Mouse (Mus musculus): Measurements from ENCODE around the gene Bcl2. TPM values are rescaled to one million over a fixed set of nuclear protein-coding genes. Genes with fewer than 3 reads are reported as not detected.

Gene Bcl2
- polyA plus RNA-seq, 1 experiment from 2014 or later: 11.3 TPM

DNA sequence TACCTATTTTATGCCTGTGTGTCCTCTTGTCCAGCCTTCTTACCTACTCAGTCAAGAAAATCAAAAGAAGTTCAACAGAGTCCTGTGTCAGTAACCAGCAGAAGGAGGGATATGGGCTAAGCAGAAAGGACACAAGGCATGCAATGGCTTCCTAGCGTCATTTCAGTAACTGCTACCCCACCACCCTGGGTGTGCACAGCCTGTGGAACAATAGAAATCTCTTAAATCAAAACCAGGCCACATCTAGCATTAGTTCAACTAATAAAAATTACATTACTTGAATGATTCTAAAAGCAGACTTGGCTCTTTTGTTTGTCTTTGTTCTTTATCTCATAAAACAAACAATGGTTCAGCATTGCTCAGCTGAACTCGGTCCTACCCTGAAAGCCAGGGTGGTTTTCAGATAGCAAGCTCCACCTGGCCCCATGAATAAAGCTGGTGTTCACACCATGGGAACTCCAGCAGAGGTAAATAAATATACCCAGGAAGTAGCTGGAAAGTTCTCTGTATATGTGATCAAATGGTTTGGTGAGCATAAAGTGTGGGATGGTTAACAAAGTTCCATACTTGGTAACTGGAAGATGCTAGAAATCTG is 122.8 kb downstream of the Bcl2 start:
- no peak overlapping the region for H3K27ac ChIP-seq (replicated peaks)
- H3K9ac ChIP-seq (replicated peaks): no peak overlapping the region
- 35% methylated on average over 2 of the region's 2 CpGs for WGBS
- H3K27me3 ChIP-seq: no peaks in the 10 kb centered on the region
- no peak overlapping the region for H3K4me3 ChIP-seq
- no peaks in the 10 kb centered on the region for H3K9me3 ChIP-seq
- no peaks in the 10 kb centered on the region for H3K36me3 ChIP-seq
- no peaks in the 10 kb centered on the region for H3K4me1 ChIP-seq
- no peak for ATAC-seq (ENCODE audit: low FRiP score, low read depth)
- no peak overlapping the region for H3K4me2 ChIP-seq (replicated peaks)

DNA sequence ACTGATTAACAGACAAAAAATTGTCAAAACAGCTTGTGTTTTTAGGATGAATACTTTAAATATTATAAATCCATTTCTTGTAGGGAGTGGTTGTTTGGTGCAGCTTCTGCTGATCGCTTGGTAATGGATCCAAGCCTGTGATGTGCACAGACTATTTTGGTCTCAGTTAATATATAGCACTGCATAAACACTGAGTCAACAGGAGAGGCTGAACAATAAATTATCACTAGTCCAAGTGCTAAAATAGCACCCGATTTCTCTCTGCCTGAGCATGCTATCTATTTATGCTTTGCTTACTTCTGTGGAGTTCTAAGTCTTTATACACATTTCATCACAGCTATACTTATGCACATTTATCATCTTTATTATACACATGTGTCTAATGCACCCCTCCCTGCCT is 124.9 kb downstream of the Bcl2 start:
- WGBS: 92% methylated on average over 2 of the region's 2 CpGs
- Histone ChIP-seq H3K4me3 (no peak overlapping the region), H3K9ac (replicated peaks) (no peak overlapping the region), H3K4me1 (peaks cover 9% of the 10 kb centered on the region; the same call in 1 of the 2 replicates), H3K9me3 (no peaks in the 10 kb centered on the region), H3K36me3 (no peaks in the 10 kb centered on the region), H3K4me2 (replicated peaks) (no peak overlapping the region), H3K27me3 (no peaks in the 10 kb centered on the region), H3K27ac (replicated peaks) (no peak overlapping the region)
- ATAC-seq (ENCODE audit: low FRiP score, low read depth): no peak

- 79% methylated on average over 4 of the region's 4 CpGs for WGBS
- ATAC-seq (ENCODE audit: low FRiP score, low read depth): no peak
- Histone ChIP-seq H3K4me3 (no peak overlapping the region), H3K27me3 (no peaks in the 10 kb centered on the region), H3K9ac (replicated peaks) (no peak overlapping the region), H3K4me2 (replicated peaks) (no peak overlapping the region), H3K27ac (replicated peaks) (no peak overlapping the region), H3K9me3 (no peaks in the 10 kb centered on the region), H3K4me1 (peaks cover 20% of the 10 kb centered on the region), H3K36me3 (no peaks in the 10 kb centered on the region)
Measured at GRCm38 (mm10) chr1:106587866-106588470, 126.1 kb downstream of the Bcl2 start.

GRCm38 (mm10) chr1:106586761-106587160 is 127.3 kb downstream of the Bcl2 start:
- WGBS: 92% methylated on average over 6 of the region's 6 CpGs
- Histone ChIP-seq H3K4me1 (peaks cover 21% of the 10 kb centered on the region), H3K4me2 (replicated peaks) (no peak overlapping the region), H3K36me3 (no peaks in the 10 kb centered on the region), H3K9me3 (no peaks in the 10 kb centered on the region), H3K27ac (replicated peaks) (no peak overlapping the region), H3K27me3 (no peaks in the 10 kb centered on the region), H3K9ac (replicated peaks) (no peak overlapping the region), H3K4me3 (no peak overlapping the region)
- ATAC-seq (ENCODE audit: low FRiP score, low read depth): no peak

DNA sequence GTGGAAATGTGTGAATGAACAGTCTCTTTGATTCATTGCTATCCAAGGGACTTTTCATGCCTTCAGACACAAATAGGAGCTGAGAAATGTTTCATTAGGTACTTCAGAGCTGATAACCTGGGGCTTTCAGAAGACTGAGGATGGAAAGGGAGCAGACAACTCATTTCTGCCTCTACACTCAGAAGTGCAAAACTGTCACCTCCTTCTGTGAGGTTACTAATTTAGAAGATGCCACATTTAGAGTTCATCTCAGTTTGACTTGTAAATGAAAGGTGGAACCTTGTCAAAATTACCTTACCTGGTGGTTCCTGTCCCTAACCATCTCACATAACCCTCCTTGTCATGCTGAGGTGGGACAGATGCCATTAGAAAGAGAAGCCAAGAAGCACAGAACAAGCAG is 128.7 kb downstream of the Bcl2 start:
- Histone ChIP-seq H3K27ac (replicated peaks) (no peak overlapping the region), H3K9me3 (no peaks in the 10 kb centered on the region)

DNA sequence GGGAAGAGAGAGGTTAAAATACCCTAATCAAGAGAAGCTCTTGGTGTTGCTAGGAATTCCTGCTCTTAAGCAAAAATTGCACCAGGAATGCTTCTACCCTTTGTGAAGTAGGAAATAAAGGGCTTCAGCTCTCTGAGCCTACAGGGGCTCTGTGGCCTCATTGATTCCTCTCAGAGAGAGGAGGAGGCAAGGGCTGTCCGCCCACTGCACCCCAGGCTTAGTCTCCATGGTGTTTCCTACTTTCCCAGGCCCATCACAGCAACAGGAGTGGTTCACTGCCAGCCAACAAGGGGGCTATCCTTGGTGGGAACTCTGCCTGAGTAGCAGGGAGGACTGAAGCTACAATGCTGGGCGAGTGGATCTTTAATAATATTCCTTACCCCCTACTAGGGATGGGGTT is 129.2 kb downstream of the Bcl2 start:
- H3K36me3 ChIP-seq: no peaks in the 10 kb centered on the region
- ATAC-seq (ENCODE audit: low FRiP score, low read depth): no peak
- WGBS: 35% methylated on average over 2 of the region's 2 CpGs
- H3K4me1 ChIP-seq: peaks cover 21% of the 10 kb centered on the region
- no peaks in the 10 kb centered on the region for H3K27me3 ChIP-seq
- H3K9me3 ChIP-seq: no peaks in the 10 kb centered on the region
- H3K27ac ChIP-seq (replicated peaks): 0 out of 2 replicates have a peak overlapping the region, but pooled peaks have one; percentile 73
- no peak overlapping the region for H3K4me2 ChIP-seq (replicated peaks)
- no peak overlapping the region for H3K4me3 ChIP-seq
- H3K9ac ChIP-seq (replicated peaks): no peak overlapping the region

More for the DNA sequence above, 128.7 kb downstream of the Bcl2 start:
- ATAC-seq (ENCODE audit: low FRiP score, low read depth): no peak
- Histone ChIP-seq H3K4me1 (peaks cover 21% of the 10 kb centered on the region), H3K9ac (replicated peaks) (no peak overlapping the region), H3K4me2 (replicated peaks) (no peak overlapping the region), H3K4me3 (no peak overlapping the region), H3K36me3 (no peaks in the 10 kb centered on the region), H3K27me3 (no peaks in the 10 kb centered on the region)

DNA sequence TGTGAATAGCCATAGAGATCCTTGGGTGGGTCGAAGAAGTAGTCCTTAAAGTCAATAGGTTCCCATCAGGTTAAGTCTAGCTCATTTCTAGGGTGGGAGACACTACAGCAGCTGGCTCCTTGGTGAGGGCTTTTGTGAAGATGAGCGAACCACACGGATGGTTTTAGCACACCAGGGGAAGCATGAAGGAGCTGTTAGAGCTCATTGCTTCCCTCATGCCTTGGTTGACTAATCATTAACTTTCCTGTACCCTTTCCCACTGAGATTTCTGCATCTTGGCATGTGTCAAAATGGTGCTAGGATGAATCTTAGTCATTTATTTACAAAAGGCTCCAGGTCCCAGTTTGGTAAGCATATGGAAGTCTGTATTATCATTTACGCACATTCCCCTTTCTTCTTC is 129.8 kb downstream of the Bcl2 start:
- no peak overlapping the region for H3K4me3 ChIP-seq
- peak overlapping the region; percentile 73; the same call in 1 of the 2 replicates for H3K27ac ChIP-seq (replicated peaks)
- H3K4me1 ChIP-seq: peaks cover 21% of the 10 kb centered on the region
- WGBS: 73% methylated on average over 4 of the region's 4 CpGs
- ATAC-seq (ENCODE audit: low FRiP score, low read depth): no peak
- no peaks in the 10 kb centered on the region for H3K36me3 ChIP-seq
- H3K9ac ChIP-seq (replicated peaks): no peak overlapping the region
- H3K27me3 ChIP-seq: no peaks in the 10 kb centered on the region
- H3K4me2 ChIP-seq (replicated peaks): no peak overlapping the region
- no peaks in the 10 kb centered on the region for H3K9me3 ChIP-seq

DNA sequence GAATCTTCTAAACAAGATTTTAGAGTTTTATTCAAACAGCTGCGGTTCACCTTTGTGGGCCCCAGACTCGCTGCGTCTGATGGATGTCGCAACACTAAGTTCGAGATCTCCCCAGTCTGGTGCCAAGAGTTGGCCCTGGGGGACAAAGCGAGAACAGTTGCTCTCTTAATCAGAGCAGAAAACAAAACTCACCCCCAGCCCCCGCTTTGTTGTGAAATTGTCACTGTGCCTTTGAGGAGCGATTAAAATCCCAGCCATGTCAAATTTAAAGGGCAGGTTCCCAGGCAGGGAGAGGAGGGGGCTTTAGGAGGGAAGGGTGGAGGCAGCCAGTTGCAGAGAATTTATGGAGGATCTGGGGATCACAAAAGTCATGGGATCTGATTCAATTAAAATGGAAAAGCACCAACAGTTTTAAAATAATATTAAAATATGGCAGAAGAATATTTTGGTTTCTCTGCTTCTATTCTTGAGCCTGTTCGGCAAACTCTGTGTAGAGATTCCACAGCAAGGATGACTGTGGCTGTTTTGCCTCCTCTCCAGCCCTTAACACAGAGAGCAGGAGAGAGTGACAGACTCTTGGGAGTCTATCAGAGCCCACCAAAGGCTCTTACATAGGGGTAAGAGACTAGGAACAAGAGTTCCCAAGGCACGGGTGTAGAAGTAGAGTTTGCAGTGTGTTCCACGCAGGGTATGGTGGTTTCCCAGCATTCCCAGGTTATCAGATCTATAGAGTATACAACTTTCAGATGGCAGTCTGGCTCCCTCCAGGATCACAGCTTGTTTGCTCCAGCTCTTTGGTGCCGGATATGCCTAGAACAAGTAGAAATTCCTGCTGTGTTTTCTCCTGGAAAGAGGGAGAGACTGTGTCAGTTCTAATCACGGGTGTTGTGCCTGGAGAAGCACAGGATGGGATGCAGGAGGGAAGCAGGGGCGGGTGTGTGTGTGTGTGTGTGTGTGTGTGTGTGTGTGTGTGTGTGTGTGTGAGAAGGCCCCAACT is 130.5 kb downstream of the Bcl2 start:
- ATAC-seq (ENCODE audit: low FRiP score, low read depth): peak; percentile 87
- H3K9ac ChIP-seq (replicated peaks): no peak overlapping the region
- no peaks in the 10 kb centered on the region for H3K9me3 ChIP-seq
- peaks cover 21% of the 10 kb centered on the region for H3K4me1 ChIP-seq
- H3K36me3 ChIP-seq: no peaks in the 10 kb centered on the region
- 42% methylated on average over 13 of the region's 14 CpGs for WGBS
- H3K27ac ChIP-seq (replicated peaks): peak overlapping the region; percentile 73
- H3K27me3 ChIP-seq: no peaks in the 10 kb centered on the region
- H3K4me2 ChIP-seq (replicated peaks): 0 out of 2 replicates have a peak overlapping the region, but pooled peaks have one; percentile 1
- no peak overlapping the region for H3K4me3 ChIP-seq

GRCm38 (mm10) chr1:106582810-106583209 is 131.3 kb downstream of the Bcl2 start:
- Histone ChIP-seq H3K9me3 (no peaks in the 10 kb centered on the region), H3K36me3 (no peaks in the 10 kb centered on the region), H3K9ac (replicated peaks) (no peak overlapping the region), H3K4me3 (no peak overlapping the region), H3K27me3 (no peaks in the 10 kb centered on the region), H3K4me2 (replicated peaks) (0 out of 2 replicates have a peak overlapping the region, but pooled peaks have one; percentile 1), H3K4me1 (peaks cover 21% of the 10 kb centered on the region), H3K27ac (replicated peaks) (peak overlapping the region; percentile 56; the same call in 1 of the 2 replicates)
- ATAC-seq (ENCODE audit: low FRiP score, low read depth): no peak
- WGBS: 67% methylated on average over 3 of the region's 3 CpGs

DNA sequence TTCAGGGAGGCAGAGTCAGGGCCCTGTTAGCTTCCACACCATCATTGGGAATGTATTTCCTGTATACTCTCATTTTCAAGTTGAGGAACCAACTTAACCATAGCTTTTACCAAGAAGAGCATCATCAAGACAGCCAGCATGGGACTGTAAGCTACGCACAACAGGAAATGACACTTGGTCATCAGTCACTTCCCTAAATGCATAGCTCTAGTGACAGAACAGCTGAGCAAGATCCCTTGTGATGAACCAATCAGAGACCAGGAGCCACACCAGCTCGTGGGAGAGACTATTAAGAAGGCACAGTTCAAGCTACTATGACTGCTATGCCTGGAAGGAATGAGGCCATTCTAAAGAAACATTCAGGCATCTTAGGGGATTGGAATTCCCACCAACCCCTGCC is 132.3 kb downstream of the Bcl2 start:
- no peaks in the 10 kb centered on the region for H3K36me3 ChIP-seq
- no peaks in the 10 kb centered on the region for H3K9me3 ChIP-seq
- H3K4me2 ChIP-seq (replicated peaks): no peak overlapping the region
- no peak overlapping the region for H3K9ac ChIP-seq (replicated peaks)
- no peak for ATAC-seq (ENCODE audit: low FRiP score, low read depth)
- no peaks in the 10 kb centered on the region for H3K27me3 ChIP-seq
- no peak overlapping the region for H3K27ac ChIP-seq (replicated peaks)
- no peak overlapping the region for H3K4me3 ChIP-seq
- peaks cover 21% of the 10 kb centered on the region for H3K4me1 ChIP-seq
- WGBS: 74% methylated on average over 2 of the region's 2 CpGs

- no peaks in the 10 kb centered on the region for H3K9me3 ChIP-seq
- H3K27ac ChIP-seq (replicated peaks): no peak overlapping the region
- H3K36me3 ChIP-seq: no peaks in the 10 kb centered on the region
- H3K4me2 ChIP-seq (replicated peaks): no peak overlapping the region
- no peaks in the 10 kb centered on the region for H3K27me3 ChIP-seq
- peaks cover 15% of the 10 kb centered on the region for H3K4me1 ChIP-seq
- ATAC-seq (ENCODE audit: low FRiP score, low read depth): no peak
- H3K9ac ChIP-seq (replicated peaks): no peak overlapping the region
- H3K4me3 ChIP-seq: no peak overlapping the region
- WGBS: 94% methylated on average over 1 of the region's 1 CpGs
Measured at GRCm38 (mm10) chr1:106579768-106580167, 134.3 kb downstream of the Bcl2 start.

DNA sequence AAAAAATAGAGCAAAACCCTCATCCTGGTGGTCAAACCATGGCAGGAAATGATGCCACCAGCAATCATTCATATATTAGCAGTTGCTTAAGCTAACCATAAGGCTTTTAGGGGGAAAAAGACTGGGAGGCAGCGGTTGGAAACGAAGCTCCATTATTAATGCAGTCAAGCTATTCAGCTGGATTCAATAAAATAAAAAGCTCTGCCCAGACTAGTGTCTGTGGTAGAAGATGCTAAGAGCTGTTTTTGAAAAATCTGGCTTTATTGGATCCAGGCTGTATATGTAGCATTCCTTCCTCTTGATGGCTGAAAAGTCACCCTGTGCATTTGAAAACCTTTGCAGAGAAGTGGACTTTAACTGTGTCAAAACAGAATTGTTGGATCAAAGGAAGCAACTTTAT is 141.6 kb downstream of the Bcl2 start:
- Histone ChIP-seq H3K27ac (replicated peaks) (no peak overlapping the region), H3K4me1 (no peaks in the 10 kb centered on the region), H3K27me3 (no peaks in the 10 kb centered on the region), H3K9ac (replicated peaks) (no peak overlapping the region), H3K4me2 (replicated peaks) (no peak overlapping the region), H3K4me3 (no peak overlapping the region), H3K9me3 (no peaks in the 10 kb centered on the region), H3K36me3 (no peaks in the 10 kb centered on the region)
- WGBS: 82% methylated on average over 2 of the region's 2 CpGs
- ATAC-seq (ENCODE audit: low FRiP score, low read depth): no peak

All from midbrain, embryonic 12.5 days (tissue).